Mouse (Mus musculus): ENCODE data around the gene Cntn4. TPM values are rescaled to one million over a fixed set of nuclear protein-coding genes. Genes with fewer than 3 reads are reported as not detected.
A peak's percentile ranks its signal among the peaks of the same experiment; 100 is the strongest.

Cntn4 gene
- polyA plus RNA-seq, 1 experiment = not detected

GRCm38 (mm10) chr6:106302435-106302834 lies 625.0 kb downstream of the Cntn4 start:
- H3K4me3 ChIP-seq (ENCODE audit: insufficient read depth, low read depth, low read length) = no peak overlapping the region
- DNase-seq = no peak
- WGBS = 60% methylated on average over 4 of the region's 4 CpGs
- H3K36me3 ChIP-seq (ENCODE audit: control insufficient read depth, insufficient read depth, low read length) = no peaks in the 10 kb centered on the region
- H3K4me1 ChIP-seq (ENCODE audit: control insufficient read depth, insufficient read depth, low read length) = no peaks in the 10 kb centered on the region
- H3K27ac ChIP-seq (ENCODE audit: insufficient read depth, low read depth, low read length) = no peak overlapping the region
- TF ChIP-seq CTCF (conservative IDR thresholded peaks at IDR 0.05; ENCODE audit: insufficient read depth, insufficient read length, low read depth, low read length) = no peak
- TF ChIP-seq POLR2A (IDR thresholded peaks at IDR 0.05; ENCODE audit: low read depth, low read length) = no peak
- no peaks in the 10 kb centered on the region for H3K27me3 ChIP-seq (replicated peaks; ENCODE audit: control insufficient read depth, insufficient read depth, low read length)

GRCm38 (mm10) chr6:106328987-106329386 lies 651.5 kb downstream of the Cntn4 start:
- Histone ChIP-seq H3K4me1 (ENCODE audit: control insufficient read depth, insufficient read depth, low read length) (no peaks in the 10 kb centered on the region), H3K27ac (ENCODE audit: insufficient read depth, low read depth, low read length) (no peak overlapping the region), H3K36me3 (ENCODE audit: control insufficient read depth, insufficient read depth, low read length) (no peaks in the 10 kb centered on the region), H3K27me3 (replicated peaks; ENCODE audit: control insufficient read depth, insufficient read depth, low read length) (no peaks in the 10 kb centered on the region), H3K4me3 (ENCODE audit: insufficient read depth, low read depth, low read length) (no peak overlapping the region)
- 37% methylated on average over 1 of the region's 1 CpGs for whole genome bisulfite sequencing
- TF ChIP-seq POLR2A (IDR thresholded peaks at IDR 0.05; ENCODE audit: low read depth, low read length) (no peak), CTCF (conservative IDR thresholded peaks at IDR 0.05; ENCODE audit: insufficient read depth, insufficient read length, low read depth, low read length) (no peak)
- DNase-seq = peak; percentile 10

- 50% methylated on average over 1 of the region's 1 CpGs for WGBS
- peak; percentile 10 for DNase-seq
- no peak for TF ChIP-seq CTCF (conservative IDR thresholded peaks at IDR 0.05; ENCODE audit: insufficient read depth, insufficient read length, low read depth, low read length)
- TF ChIP-seq POLR2A (IDR thresholded peaks at IDR 0.05; ENCODE audit: low read depth, low read length) = no peak
Observed at GRCm38 (mm10) chr6:106329636-106330035, 652.2 kb downstream of the Cntn4 start.

GRCm38 (mm10) chr6:106332466-106332865 lies 655.0 kb downstream of the Cntn4 start:
- Histone ChIP-seq H3K4me3 (ENCODE audit: insufficient read depth, low read depth, low read length) (no peak overlapping the region), H3K27ac (ENCODE audit: insufficient read depth, low read depth, low read length) (no peak overlapping the region), H3K36me3 (ENCODE audit: control insufficient read depth, insufficient read depth, low read length) (no peaks in the 10 kb centered on the region), H3K27me3 (replicated peaks; ENCODE audit: control insufficient read depth, insufficient read depth, low read length) (no peaks in the 10 kb centered on the region), H3K4me1 (ENCODE audit: control insufficient read depth, insufficient read depth, low read length) (no peaks in the 10 kb centered on the region)
- DNase-seq = no peak
- WGBS = 84% methylated on average over 3 of the region's 3 CpGs
- TF ChIP-seq POLR2A (IDR thresholded peaks at IDR 0.05; ENCODE audit: low read depth, low read length) (no peak), CTCF (conservative IDR thresholded peaks at IDR 0.05; ENCODE audit: insufficient read depth, insufficient read length, low read depth, low read length) (no peak)

More at GRCm38 (mm10) chr6:106329636-106330035, 652.2 kb downstream of the Cntn4 start:
- Histone ChIP-seq H3K4me3 (ENCODE audit: insufficient read depth, low read depth, low read length) (no peak overlapping the region), H3K27ac (ENCODE audit: insufficient read depth, low read depth, low read length) (no peak overlapping the region), H3K27me3 (replicated peaks; ENCODE audit: control insufficient read depth, insufficient read depth, low read length) (no peaks in the 10 kb centered on the region), H3K4me1 (ENCODE audit: control insufficient read depth, insufficient read depth, low read length) (no peaks in the 10 kb centered on the region), H3K36me3 (ENCODE audit: control insufficient read depth, insufficient read depth, low read length) (no peaks in the 10 kb centered on the region)

GRCm38 (mm10) chr6:106332933-106333332 lies 655.5 kb downstream of the Cntn4 start:
- H3K4me3 ChIP-seq (ENCODE audit: insufficient read depth, low read depth, low read length) = no peak overlapping the region
- H3K27ac ChIP-seq (ENCODE audit: insufficient read depth, low read depth, low read length) = no peak overlapping the region
- no peaks in the 10 kb centered on the region for H3K4me1 ChIP-seq (ENCODE audit: control insufficient read depth, insufficient read depth, low read length)
- H3K36me3 ChIP-seq (ENCODE audit: control insufficient read depth, insufficient read depth, low read length) = no peaks in the 10 kb centered on the region
- TF ChIP-seq CTCF (conservative IDR thresholded peaks at IDR 0.05; ENCODE audit: insufficient read depth, insufficient read length, low read depth, low read length) = no peak
- no peak for TF ChIP-seq POLR2A (IDR thresholded peaks at IDR 0.05; ENCODE audit: low read depth, low read length)
- 79% methylated on average over 1 of the region's 1 CpGs for WGBS
- H3K27me3 ChIP-seq (replicated peaks; ENCODE audit: control insufficient read depth, insufficient read depth, low read length) = no peaks in the 10 kb centered on the region
- no peak for DNase-seq

- H3K27me3 ChIP-seq (replicated peaks; ENCODE audit: control insufficient read depth, insufficient read depth, low read length) = no peaks in the 10 kb centered on the region
- 24% methylated on average over 1 of the region's 1 CpGs for WGBS
- TF ChIP-seq POLR2A (IDR thresholded peaks at IDR 0.05; ENCODE audit: low read depth, low read length) (no peak), CTCF (conservative IDR thresholded peaks at IDR 0.05; ENCODE audit: insufficient read depth, insufficient read length, low read depth, low read length) (no peak)
Observed at GRCm38 (mm10) chr6:106335066-106335465, 657.6 kb downstream of the Cntn4 start.

GRCm38 (mm10) chr6:106336805-106337204 lies 659.3 kb downstream of the Cntn4 start:
- Histone ChIP-seq H3K4me1 (ENCODE audit: control insufficient read depth, insufficient read depth, low read length) (no peaks in the 10 kb centered on the region), H3K36me3 (ENCODE audit: control insufficient read depth, insufficient read depth, low read length) (no peaks in the 10 kb centered on the region), H3K4me3 (ENCODE audit: insufficient read depth, low read depth, low read length) (no peak overlapping the region), H3K27me3 (replicated peaks; ENCODE audit: control insufficient read depth, insufficient read depth, low read length) (no peaks in the 10 kb centered on the region), H3K27ac (ENCODE audit: insufficient read depth, low read depth, low read length) (no peak overlapping the region)
- no peak for DNase-seq
- WGBS = 78% methylated on average over 3 of the region's 3 CpGs
- TF ChIP-seq CTCF (conservative IDR thresholded peaks at IDR 0.05; ENCODE audit: insufficient read depth, insufficient read length, low read depth, low read length) (no peak), POLR2A (IDR thresholded peaks at IDR 0.05; ENCODE audit: low read depth, low read length) (no peak)

More at GRCm38 (mm10) chr6:106335066-106335465, 657.6 kb downstream of the Cntn4 start:
- H3K4me3 ChIP-seq (ENCODE audit: insufficient read depth, low read depth, low read length) = no peak overlapping the region
- no peaks in the 10 kb centered on the region for H3K4me1 ChIP-seq (ENCODE audit: control insufficient read depth, insufficient read depth, low read length)
- no peak overlapping the region for H3K27ac ChIP-seq (ENCODE audit: insufficient read depth, low read depth, low read length)
- H3K36me3 ChIP-seq (ENCODE audit: control insufficient read depth, insufficient read depth, low read length) = no peaks in the 10 kb centered on the region
- no peak for DNase-seq
